Mouse (Mus musculus): ENCODE data around the gene Afg1l.

DNA sequence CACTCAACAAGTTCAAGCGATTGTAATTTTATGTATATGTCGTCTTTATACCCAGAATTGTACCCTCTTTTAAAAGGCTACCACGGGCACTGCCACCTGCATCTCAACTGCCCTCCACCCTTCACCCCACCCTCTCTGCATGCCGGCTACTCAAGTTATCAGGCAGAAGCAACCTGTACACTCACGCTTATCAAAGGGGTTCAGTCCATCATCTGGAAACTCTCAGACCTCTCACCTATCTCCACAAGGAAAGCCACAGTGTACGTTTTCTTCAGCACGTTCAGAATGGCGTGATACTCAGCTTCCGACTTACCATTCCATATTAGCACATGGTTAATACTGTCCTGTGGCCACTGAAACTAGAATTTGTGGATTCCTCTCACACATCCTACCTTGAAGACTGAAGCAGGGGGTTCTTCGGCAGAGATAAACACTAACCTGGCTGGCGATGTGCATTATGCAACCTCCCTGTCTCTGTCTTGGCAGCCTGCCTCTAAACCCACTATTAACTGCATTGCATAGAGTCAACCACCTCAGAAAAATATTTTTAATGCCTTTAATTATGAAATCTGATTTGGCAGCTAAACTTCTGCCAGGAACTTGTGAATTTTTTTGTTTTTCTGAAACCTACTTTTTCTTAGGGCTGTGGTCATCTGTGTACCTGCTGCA lies 213.2 kb downstream of the Afg1l start:
- TF ChIP-seq CTCF (IDR thresholded peaks at IDR 0.05) (no peak), EP300 (IDR thresholded peaks at IDR 0.05; ENCODE audit: insufficient read depth, low read depth, low read length) (no peak)

Measured in heart, adult 2 months (tissue).